Mouse (Mus musculus) midbrain, embryonic 13.5 days (tissue): ENCODE measurements around the gene Cdyl2. TPM values are rescaled to one million over a fixed set of nuclear protein-coding genes. Genes with fewer than 3 reads are reported as not detected.
A peak's percentile ranks its signal among the peaks of the same experiment; 100 is the strongest.

ENCODE experiments used
- ATAC-seq: fragments of 200-750 bp; cut with Nextera tagmentation; 2 replicates; pipeline ENCODE4 v1.8.0; 2017; ENCODE audit warnings: mild to moderate bottlenecking, moderate TSS enrichment, moderate library complexity
- H3K27ac ChIP-seq: fragments of 300-500 bp; sonication (generic); 2 replicates; pipeline ENCODE4 v1.5.1; 2015; ENCODE audit warnings: inconsistent platforms, mild to moderate bottlenecking, moderate library complexity
- H3K27me3 ChIP-seq: fragments of 300-500 bp; sonication (generic); 2 replicates; pipeline ENCODE4 v1.6.1; 2015; ENCODE audit warnings: mild to moderate bottlenecking, inconsistent platforms
- H3K36me3 ChIP-seq: fragments of 300-500 bp; sonication (generic); 2 replicates; pipeline ENCODE4 v1.6.1; 2015; ENCODE audit warnings: mild to moderate bottlenecking, inconsistent platforms
- H3K4me1 ChIP-seq: fragments of 300-500 bp; sonication (generic); replicated peaks from 2 replicates; pipeline ENCODE4 v1.6.1; 2015; ENCODE audit warnings: inconsistent platforms
- H3K4me2 ChIP-seq: fragments of 300-500 bp; sonication (generic); replicated peaks from 2 replicates; pipeline ENCODE4 v1.6.1; 2015; ENCODE audit warnings: moderate library complexity, mild to moderate bottlenecking, inconsistent platforms
- H3K4me3 ChIP-seq: fragments of 300-500 bp; sonication (generic); replicated peaks from 2 replicates; pipeline ENCODE4 v1.5.1; 2015; ENCODE audit warnings: mild to moderate bottlenecking, inconsistent platforms
- H3K9ac ChIP-seq: fragments of 300-500 bp; sonication (generic); replicated peaks from 2 replicates; pipeline ENCODE4 v1.6.1; 2015; ENCODE audit warnings: mild to moderate bottlenecking, inconsistent platforms
- H3K9me3 ChIP-seq: fragments of 300-500 bp; sonication (generic); 2 replicates; pipeline ENCODE4 v1.6.1; 2016; ENCODE audit warnings: mild to moderate bottlenecking, inconsistent platforms
- WGBS: fragments of 180-500 bp; shearing (Covaris S2); methylation state at CpG from one replicate; pipeline ENCODE4 v1.1.7; 2015; 5-methylcytosine and 5-hydroxymethylcytosine counted together
- polyA plus RNA-seq: library from polyadenylated mRNA; unstranded; fragments of >200 nt; fragmentation: Nextera tagmentation; extraction: Ambion mirVana; gene quantifications from 2 replicates; pipeline ENCODE4 v1.2.1, GENCODE M21; 2015

Cdyl2 gene
- 7.2 and 7.9 TPM in 2 replicates for polyA plus RNA-seq

DNA sequence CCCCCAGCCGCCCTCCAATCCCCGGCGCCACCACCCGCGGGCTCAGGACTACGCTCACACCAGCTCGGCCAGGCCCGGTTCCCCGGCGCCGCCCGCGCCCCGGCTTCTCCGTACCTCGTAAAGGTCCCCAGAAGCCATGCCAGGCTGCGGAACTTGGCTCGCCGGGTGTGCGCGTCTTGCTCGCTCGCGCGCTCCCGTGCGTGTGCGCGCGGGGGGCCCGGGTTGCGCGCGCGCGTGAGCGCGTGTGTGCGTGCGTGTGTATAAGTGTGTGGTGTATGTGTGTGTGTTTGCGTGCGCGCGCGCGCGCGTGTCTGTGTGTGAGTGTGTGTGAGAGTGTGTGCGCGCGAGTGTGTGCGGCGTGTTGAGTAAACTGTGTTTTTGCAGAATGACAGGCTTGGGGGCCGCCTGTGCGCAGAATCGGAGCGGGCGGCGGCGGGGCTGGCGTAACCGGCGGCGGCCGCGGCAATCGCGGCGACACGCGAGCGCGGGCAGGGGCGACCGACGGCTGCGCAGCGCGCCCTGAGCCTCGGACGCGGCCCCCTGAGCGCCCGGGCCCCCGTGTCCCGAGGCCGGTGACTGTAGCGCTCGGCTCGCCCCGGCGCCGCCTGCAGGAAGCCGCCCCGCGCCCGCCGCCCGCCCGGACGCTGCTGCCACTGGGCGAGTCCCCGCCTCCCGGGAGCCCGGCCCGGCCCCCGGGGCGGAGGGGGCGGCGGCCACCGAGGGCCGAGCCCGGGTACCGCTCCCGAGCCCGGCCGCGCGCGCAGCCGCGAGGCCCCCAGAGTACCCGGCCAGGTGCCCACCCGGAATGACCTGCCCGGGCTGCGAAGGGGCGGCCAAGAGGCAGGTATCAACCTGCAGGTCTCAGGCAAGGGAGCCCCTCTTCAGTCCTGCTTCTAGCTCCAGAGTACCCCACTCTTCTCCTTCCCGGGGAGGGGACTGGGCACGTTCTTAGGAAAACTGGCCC is at the start of gene Cdyl2:
TSS of gene Cdyl2 (minus strand) at position 308 of the 964 bp plus-strand sequence.
- Histone ChIP-seq H3K4me3 (peak within 1 kb of the TSS; percentile 81), H3K9me3 (no peaks in the 10 kb centered on the region), H3K9ac (peak within 1 kb of the TSS; percentile 81), H3K4me2 (peak within 1 kb of the TSS; percentile 77), H3K4me1 (peaks cover 11% of the 10 kb centered on the region), H3K36me3 (peaks cover 5% of the 10 kb centered on the region; the same call in 1 of the 2 replicates), H3K27me3 (peaks cover 21% of the 10 kb centered on the region), H3K27ac (peak within 1 kb of the TSS; percentile 88)
- ATAC-seq: peak; percentile 92
- WGBS: under 1% methylated on average over 104 of the region's 129 CpGs

DNA sequence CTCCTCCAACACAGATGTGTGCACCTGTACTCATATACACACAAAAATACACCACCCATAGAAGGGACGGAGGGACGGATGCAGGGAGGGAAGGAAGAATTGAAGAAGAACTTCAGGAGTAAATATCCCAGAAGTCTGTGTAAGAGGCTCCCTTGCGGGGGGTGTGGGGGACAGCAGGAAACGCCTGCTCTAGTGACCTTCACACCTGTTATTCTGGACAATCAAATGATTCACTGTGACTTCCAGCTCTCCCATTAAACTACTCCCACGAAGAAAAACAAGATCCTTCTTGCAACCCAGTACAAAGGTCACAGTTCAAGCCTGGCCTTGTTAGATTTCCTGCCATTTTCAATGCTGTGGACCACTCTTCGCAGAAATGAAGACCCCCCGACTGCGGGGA is 47.8 kb upstream of the Cdyl2 start:
- ATAC-seq: no peak
- H3K9me3 ChIP-seq: no peaks in the 10 kb centered on the region

DNA sequence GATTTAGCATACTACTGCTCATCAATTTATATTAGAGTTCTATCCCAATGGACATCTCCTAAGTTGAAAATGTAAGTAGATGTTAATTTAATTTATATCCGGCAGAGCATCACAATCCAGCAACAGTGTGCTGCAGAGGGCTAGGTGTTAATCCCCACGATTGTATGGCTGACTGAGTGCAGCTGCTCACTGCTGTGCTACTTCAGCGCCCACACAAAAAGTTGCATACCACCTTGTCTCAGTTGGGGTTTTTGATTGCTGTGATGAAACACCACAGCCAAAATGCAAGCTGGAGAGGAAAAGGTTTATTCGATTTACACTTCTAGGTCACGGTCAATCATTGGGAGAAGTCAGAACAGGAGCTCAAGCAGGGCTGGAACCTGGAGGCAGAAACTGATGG is 41.4 kb upstream of the Cdyl2 start:
- ATAC-seq: no peak
- H3K27me3 ChIP-seq: no peaks in the 10 kb centered on the region
- H3K36me3 ChIP-seq: no peaks in the 10 kb centered on the region
- H3K9ac ChIP-seq: no peak overlapping the region
- WGBS: 83% methylated on average over 5 of the region's 5 CpGs
- H3K27ac ChIP-seq: no peak overlapping the region
- no peak overlapping the region for H3K4me2 ChIP-seq
- no peak overlapping the region for H3K4me3 ChIP-seq
- H3K9me3 ChIP-seq: no peaks in the 10 kb centered on the region
- no peaks in the 10 kb centered on the region for H3K4me1 ChIP-seq

More for the DNA sequence above, 47.8 kb upstream of the Cdyl2 start:
- H3K4me1 ChIP-seq: no peaks in the 10 kb centered on the region
- H3K4me2 ChIP-seq: no peak overlapping the region
- no peaks in the 10 kb centered on the region for H3K36me3 ChIP-seq
- WGBS: 80% methylated on average over 8 of the region's 8 CpGs
- no peak overlapping the region for H3K27ac ChIP-seq
- no peak overlapping the region for H3K4me3 ChIP-seq
- no peaks in the 10 kb centered on the region for H3K27me3 ChIP-seq
- no peak overlapping the region for H3K9ac ChIP-seq

DNA sequence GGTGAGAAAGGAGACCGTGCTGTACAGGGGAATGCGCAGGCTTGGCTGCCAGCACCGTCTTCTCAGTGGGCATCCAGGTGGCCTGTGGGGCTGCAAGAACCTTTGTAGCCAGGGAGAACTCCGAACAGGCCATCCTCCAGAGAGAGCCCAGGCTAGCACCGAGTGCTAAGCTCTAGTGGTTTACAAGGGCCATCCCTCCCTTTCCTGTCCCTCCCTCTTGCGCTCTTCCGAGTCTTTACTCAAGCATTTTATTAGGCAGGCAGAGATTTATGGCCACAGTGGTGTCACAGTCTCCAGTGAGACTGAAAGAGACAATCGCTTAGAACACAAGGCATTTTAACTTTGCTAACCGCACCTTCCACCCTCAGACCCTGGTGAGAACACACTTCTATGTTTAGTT is 39.9 kb upstream of the Cdyl2 start:
- H3K36me3 ChIP-seq: no peaks in the 10 kb centered on the region
- H3K4me3 ChIP-seq: no peak overlapping the region
- whole genome bisulfite sequencing: 94% methylated on average over 9 of the region's 9 CpGs
- ATAC-seq: no peak
- H3K27me3 ChIP-seq: no peaks in the 10 kb centered on the region
- no peak overlapping the region for H3K4me2 ChIP-seq
- H3K9me3 ChIP-seq: no peaks in the 10 kb centered on the region
- H3K4me1 ChIP-seq: no peaks in the 10 kb centered on the region
- no peak overlapping the region for H3K27ac ChIP-seq
- H3K9ac ChIP-seq: no peak overlapping the region

DNA sequence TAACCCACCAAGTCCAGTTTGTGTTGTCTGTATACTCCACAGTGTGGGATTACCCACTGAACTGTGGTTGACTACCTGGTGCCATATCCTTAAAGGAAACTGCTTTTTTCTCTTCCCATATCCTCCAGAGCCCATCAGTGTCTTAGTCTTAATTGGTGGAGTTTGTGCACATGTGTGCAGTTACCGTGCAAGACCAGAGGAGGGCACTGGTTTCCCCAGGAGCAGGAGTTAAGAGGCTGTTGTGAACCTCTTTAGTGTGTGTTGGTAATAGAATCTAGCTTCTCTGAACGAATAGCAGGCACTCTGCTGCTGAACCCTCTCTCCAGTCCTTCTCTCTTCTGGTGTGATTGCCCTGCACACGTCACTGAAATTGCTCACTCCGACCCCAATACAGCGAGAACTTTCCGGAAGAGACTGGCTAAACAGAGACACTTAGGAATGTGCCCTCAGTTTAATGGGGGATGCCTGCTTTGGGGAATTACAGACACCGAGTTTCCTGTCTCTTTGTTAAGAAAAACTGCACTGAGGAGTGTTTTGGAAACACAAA is 39.1 kb upstream of the Cdyl2 start:
- Histone ChIP-seq H3K4me2 (no peak overlapping the region), H3K9me3 (no peaks in the 10 kb centered on the region), H3K9ac (no peak overlapping the region), H3K27me3 (no peaks in the 10 kb centered on the region), H3K4me3 (no peak overlapping the region), H3K4me1 (no peaks in the 10 kb centered on the region), H3K27ac (no peak overlapping the region), H3K36me3 (no peaks in the 10 kb centered on the region)
- WGBS: 83% methylated on average over 7 of the region's 7 CpGs
- no peak for ATAC-seq

DNA sequence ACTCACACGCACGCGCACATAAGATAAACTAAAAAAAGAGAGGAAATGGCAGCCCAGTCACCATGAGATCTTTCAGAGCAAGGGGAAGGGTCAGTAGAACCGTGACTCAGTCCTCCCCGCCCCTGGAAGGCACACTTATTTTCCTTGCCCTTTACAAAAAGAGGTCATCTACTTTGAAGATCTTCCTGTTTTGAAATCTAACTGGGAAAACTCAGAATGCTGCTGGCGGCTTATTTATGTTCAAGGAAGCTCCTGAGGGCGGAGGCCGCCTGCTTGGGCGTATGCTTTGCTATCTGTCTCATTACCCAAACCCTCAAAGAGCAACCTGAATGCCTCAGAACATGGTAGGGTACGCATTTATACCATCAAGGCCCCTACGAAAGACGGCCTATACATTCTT is 38.0 kb upstream of the Cdyl2 start:
- H3K9ac ChIP-seq: no peak overlapping the region
- H3K4me1 ChIP-seq: no peaks in the 10 kb centered on the region
- ATAC-seq: no peak
- no peaks in the 10 kb centered on the region for H3K27me3 ChIP-seq
- no peak overlapping the region for H3K4me2 ChIP-seq
- no peaks in the 10 kb centered on the region for H3K9me3 ChIP-seq
- H3K4me3 ChIP-seq: no peak overlapping the region
- no peaks in the 10 kb centered on the region for H3K36me3 ChIP-seq
- no peak overlapping the region for H3K27ac ChIP-seq
- 85% methylated on average over 12 of the region's 12 CpGs for WGBS

DNA sequence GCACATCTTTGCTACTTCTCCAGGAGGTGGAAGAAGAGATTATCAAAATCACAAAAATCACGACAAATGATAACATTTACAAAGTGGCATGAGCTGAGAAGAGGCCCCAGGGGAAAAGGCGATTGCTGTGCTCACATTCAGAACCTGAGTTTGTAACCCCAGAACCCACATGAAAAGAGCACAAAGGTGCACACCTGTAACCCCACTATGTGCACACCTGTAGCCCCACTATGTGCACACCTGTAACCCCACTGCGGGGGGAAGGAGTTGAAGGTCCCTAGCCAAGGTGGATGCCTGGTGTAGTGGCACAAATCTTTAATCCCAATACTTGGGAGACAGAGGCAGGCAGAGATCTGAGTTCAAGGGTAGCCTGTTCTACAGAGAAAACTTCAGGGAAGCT is 23.4 kb upstream of the Cdyl2 start:
- ATAC-seq: no peak
- WGBS: 71% methylated on average over 3 of the region's 3 CpGs
- no peaks in the 10 kb centered on the region for H3K9me3 ChIP-seq

DNA sequence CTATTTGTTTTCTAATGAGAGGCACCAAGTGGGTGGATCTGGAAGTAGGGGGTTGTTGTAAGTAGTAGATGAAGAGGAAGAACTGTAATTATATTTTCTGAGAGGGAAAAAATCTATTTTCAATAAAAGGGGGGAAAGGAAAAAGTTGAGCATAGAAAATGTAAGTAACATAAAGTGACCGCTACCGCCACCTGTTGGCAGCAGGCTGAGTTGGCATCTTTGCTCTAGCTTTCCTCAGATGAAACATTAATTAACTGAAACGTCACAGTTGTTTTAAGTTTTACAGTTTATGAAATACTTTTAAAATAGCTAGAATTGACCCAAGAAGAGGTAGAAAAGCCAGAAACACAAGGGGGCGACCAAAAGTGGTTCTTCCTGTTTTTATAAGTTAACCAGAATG is 22.8 kb upstream of the Cdyl2 start:
- Histone ChIP-seq H3K9me3 (no peaks in the 10 kb centered on the region), H3K27ac (no peak overlapping the region), H3K4me1 (no peaks in the 10 kb centered on the region), H3K9ac (no peak overlapping the region), H3K27me3 (no peaks in the 10 kb centered on the region), H3K4me3 (no peak overlapping the region), H3K36me3 (no peaks in the 10 kb centered on the region), H3K4me2 (no peak overlapping the region)
- no peak for ATAC-seq
- 10% methylated on average over 4 of the region's 4 CpGs for WGBS

More for the DNA sequence above, 23.4 kb upstream of the Cdyl2 start:
- Histone ChIP-seq H3K9ac (no peak overlapping the region), H3K27ac (no peak overlapping the region), H3K4me3 (no peak overlapping the region), H3K36me3 (no peaks in the 10 kb centered on the region), H3K27me3 (no peaks in the 10 kb centered on the region), H3K4me1 (no peaks in the 10 kb centered on the region), H3K4me2 (no peak overlapping the region)

DNA sequence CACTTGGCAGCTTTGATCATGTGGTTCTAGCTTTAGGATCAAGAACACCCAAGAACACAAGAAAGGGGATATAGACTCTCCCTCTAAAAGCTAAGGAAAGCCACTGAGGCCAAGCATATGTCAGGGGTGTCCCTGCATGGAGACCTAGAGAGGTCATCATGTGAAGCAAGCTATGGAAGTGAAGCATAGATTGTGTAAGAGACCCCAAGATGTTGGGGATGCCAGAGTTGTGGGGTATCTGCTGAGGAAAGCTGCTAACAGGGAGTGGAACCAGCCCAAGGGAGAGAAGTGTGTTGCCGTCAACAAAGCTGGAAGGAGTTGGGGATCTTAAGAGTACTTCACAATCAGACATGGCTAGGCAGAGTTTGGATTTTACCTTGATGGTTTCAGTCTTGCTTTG is 7.9 kb upstream of the Cdyl2 start:
- 95% methylated on average over 1 of the region's 1 CpGs for WGBS
- H3K27me3 ChIP-seq: peaks cover 6% of the 10 kb centered on the region; the same call in 1 of the 2 replicates
- no peak for ATAC-seq
- no peaks in the 10 kb centered on the region for H3K4me1 ChIP-seq
- H3K27ac ChIP-seq: no peak overlapping the region
- no peak overlapping the region for H3K9ac ChIP-seq
- H3K4me3 ChIP-seq: no peak overlapping the region
- no peak overlapping the region for H3K4me2 ChIP-seq
- H3K9me3 ChIP-seq: 0 out of 2 replicates have a peak, but pooled peaks cover 5% of the 10 kb centered on the region
- no peaks in the 10 kb centered on the region for H3K36me3 ChIP-seq

DNA sequence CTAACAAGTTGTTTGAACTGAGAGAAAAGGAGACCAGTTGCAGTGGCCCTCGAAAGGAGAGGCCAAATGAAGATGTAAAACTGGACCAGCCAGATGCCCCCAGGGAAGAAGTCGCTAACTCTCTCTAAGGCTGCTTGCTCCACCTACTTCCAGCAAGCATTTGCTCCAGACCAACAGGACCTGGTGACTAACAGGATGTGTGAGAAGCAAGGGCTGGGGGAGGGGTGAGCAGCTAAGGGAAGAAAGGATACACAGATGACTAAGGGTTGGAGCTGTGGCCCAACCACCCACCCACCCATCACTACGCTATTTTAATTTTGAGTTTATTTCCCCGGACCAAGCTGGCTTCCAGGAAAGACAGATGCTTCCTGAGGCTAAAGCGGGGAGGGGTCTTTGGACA is 2.5 kb upstream of the Cdyl2 start:
- 75% methylated on average over 5 of the region's 5 CpGs for WGBS
- Histone ChIP-seq H3K27ac (no peak overlapping the region), H3K36me3 (no peaks in the 10 kb centered on the region), H3K9ac (no peak overlapping the region), H3K27me3 (peaks cover 21% of the 10 kb centered on the region), H3K4me3 (no peak overlapping the region), H3K4me1 (peaks cover 11% of the 10 kb centered on the region), H3K9me3 (0 out of 2 replicates have a peak, but pooled peaks cover 5% of the 10 kb centered on the region), H3K4me2 (no peak overlapping the region)
- ATAC-seq: no peak

DNA sequence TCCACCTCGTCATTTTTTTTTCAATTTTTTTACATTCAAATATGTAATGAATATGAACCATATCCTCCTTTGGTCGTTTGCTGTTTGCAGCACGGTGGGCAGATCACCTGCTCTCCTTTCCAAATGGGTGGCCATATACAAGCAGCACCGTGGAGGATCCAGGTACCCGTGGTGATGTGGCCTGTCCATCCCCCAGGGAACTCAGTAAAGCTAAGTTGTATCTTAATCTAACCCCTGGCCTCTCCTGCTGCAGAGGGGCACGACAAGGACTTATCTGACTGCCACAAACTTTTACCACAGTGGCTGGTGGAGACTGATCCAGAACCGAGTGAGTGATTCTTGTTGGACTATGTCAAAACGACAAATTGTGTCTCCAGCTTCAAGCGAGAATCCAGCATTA is 1.4 kb upstream of the Cdyl2 start:
- no peak overlapping the region for H3K4me2 ChIP-seq
- no peaks in the 10 kb centered on the region for H3K36me3 ChIP-seq
- H3K27ac ChIP-seq: no peak overlapping the region
- H3K9ac ChIP-seq: no peak overlapping the region
- H3K9me3 ChIP-seq: no peaks in the 10 kb centered on the region
- H3K4me3 ChIP-seq: no peak overlapping the region
- no peak for ATAC-seq
- peaks cover 11% of the 10 kb centered on the region for H3K4me1 ChIP-seq
- whole genome bisulfite sequencing: 58% methylated on average over 9 of the region's 9 CpGs
- H3K27me3 ChIP-seq: peaks cover 21% of the 10 kb centered on the region

DNA sequence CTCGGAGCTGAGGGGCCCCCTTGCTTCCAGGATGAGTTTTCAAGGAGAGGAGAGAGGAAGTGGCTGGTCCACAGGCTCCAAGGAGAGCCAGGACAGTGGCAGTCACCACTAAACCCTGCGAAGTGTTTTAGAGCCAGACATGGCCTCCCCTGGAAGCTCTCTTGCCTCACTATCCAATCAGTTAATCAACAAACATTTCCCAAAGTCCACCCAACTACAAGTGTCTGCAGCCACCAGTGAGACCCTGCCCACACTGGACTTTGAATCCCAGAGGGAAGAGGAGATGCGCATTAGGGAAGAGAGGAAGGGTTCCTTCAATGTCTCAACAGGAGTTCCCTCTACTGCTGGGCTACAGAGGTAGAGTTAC is 840 bp upstream of the Cdyl2 start:
- H3K9me3 ChIP-seq: no peaks in the 10 kb centered on the region
- peak overlapping the region; percentile 81 for H3K4me3 ChIP-seq
- peaks cover 21% of the 10 kb centered on the region for H3K27me3 ChIP-seq
- peak overlapping the region; percentile 77 for H3K4me2 ChIP-seq
- 12% methylated on average over 3 of the region's 3 CpGs for WGBS
- H3K4me1 ChIP-seq: peaks cover 11% of the 10 kb centered on the region
- peak overlapping the region; percentile 81; the same call in 1 of the 2 replicates for H3K9ac ChIP-seq
- peak overlapping the region; percentile 88; the same call in 1 of the 2 replicates for H3K27ac ChIP-seq
- peaks cover 5% of the 10 kb centered on the region; the same call in 1 of the 2 replicates for H3K36me3 ChIP-seq
- ATAC-seq: no peak
